Mouse (Mus musculus) spleen, postnatal 10 days (tissue): ENCODE results near the gene Mat1a.
A peak's percentile ranks its signal among the peaks of the same experiment; 100 is the strongest.

Experiments used
- DNase-seq, 2 experiments: peaks; one replicate each; pipeline ENCODE4 v3.0.0; 2021 to 2022; ENCODE audit warnings: low spot score in 2 of 2

Mat1a gene

GRCm38 (mm10) chr14:41104853-41105444 is at the start of gene Mat1a:
Mat1a (plus strand) TSS chr14:41105035.
- DNase-seq, result no peak

- DNase-seq, result peak in 1 of 2 experiments; percentile 34
Observed at GRCm38 (mm10) chr14:41065168-41065567, 39.7 kb upstream of the Mat1a start.

DNA sequence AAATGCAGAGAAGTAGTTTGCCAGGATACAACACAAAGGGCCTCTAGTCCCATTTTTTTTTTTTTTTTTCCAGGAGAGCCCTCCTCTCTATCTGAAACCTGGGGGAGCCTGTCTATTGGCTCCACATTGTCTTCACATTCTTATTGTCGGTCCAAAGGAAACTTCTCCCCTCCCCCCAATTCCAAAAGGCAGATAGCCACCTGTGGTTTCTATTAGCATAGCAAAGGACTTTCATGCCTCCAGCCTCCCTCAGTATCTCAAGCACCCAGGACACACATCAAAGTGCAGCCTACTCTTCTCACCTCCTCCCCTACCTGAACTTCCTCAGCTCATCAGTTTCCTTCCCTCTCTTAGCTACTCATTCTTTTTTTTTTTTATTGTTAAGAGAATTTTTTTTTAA is 38.4 kb upstream of the Mat1a start:
- DNase-seq, result no peak

- no peak for DNase-seq
Observed at GRCm38 (mm10) chr14:41069108-41069507, 35.7 kb upstream of the Mat1a start, which contains the start of gene Dydc2. Dydc2 (minus strand) TSS chr14:41069208.

GRCm38 (mm10) chr14:41070343-41070742 is 34.5 kb upstream of the Mat1a start:
- no peak for DNase-seq

DNA sequence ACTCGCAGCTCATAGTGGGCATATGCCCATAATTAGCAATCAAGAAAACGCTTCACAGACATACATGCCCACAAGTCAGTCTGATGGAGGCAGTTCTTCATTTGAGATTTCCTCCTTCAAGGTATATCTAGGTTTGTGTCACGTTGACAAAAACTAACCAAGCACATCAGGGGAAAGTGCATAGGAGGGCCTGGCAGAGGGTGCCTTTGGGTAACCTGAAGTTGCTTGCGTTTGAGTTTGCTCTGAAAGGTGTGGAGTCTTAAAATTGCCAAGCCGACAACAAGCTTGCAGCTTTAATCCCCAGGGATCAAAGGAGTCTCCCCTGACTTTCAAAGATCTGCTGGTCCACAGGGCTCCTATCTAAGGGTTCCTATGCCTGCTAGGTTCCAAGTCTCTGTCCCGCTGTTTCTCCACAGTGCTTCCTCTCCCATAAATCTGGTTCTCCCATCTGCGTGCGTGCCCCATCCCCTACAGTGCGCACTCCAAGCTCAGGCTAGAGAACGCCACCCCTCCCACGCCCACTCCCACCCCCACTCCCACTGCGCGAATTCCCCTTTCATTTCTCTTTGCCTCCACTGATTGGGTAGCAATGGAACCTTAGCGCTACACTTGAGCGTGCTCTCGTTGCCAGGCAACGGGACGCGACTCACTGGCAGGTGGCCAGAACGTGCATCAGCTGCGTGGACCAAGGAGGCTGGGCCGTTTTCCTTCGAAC is 32.4 kb upstream of the Mat1a start, which contains the start of gene Dydc1:
Dydc1 (plus strand) TSS at position 683 of the 715 bp plus-strand sequence.
- peak in 1 of 2 experiments; percentile 59 for DNase-seq

DNA sequence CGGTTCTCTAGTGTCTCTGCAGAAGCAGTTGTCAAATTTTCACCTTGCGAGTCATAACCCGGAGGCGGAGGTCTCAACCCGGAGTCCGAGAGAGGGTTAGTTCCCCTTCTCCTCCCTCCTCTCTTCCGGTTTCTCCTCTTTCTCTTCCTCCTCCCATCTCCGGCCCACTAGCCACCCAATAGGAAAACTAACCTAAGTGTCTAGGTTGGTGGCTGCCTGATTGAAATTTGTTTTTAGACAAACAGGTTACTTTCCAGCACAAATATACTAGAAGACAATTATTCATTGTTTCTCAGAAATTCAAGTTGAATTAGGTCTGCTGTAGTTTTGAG is 31.9 kb upstream of the Mat1a start:
- no peak for DNase-seq

- DNase-seq, result no peak
Observed at GRCm38 (mm10) chr14:41082408-41082807, 22.4 kb upstream of the Mat1a start.

- DNase-seq, result peak in 1 of 2 experiments; percentile 58
Observed at GRCm38 (mm10) chr14:41087509-41087908, 17.3 kb upstream of the Mat1a start.

GRCm38 (mm10) chr14:41090777-41091176 is 14.1 kb upstream of the Mat1a start:
- DNase-seq, result peak in 1 of 2 experiments; percentile 46

DNA sequence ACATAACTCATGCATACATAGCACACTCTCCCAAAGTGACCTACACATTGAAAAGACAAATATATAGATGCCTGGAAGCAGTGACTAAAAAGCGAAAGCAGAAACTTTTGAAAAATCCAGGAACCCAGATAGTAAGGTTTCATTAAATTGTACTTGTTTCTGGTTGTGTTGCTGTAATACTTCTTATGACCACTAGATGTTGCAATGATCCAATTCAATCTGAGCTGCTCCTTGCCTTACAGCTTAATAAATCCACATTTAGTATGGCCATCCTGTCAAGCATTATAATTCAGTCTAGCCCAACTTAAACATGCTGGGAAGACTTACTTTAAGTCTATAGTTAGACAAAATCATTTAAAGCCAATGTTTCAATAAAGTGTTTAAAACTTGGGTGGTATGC is 10.7 kb upstream of the Mat1a start:
- no peak for DNase-seq

DNA sequence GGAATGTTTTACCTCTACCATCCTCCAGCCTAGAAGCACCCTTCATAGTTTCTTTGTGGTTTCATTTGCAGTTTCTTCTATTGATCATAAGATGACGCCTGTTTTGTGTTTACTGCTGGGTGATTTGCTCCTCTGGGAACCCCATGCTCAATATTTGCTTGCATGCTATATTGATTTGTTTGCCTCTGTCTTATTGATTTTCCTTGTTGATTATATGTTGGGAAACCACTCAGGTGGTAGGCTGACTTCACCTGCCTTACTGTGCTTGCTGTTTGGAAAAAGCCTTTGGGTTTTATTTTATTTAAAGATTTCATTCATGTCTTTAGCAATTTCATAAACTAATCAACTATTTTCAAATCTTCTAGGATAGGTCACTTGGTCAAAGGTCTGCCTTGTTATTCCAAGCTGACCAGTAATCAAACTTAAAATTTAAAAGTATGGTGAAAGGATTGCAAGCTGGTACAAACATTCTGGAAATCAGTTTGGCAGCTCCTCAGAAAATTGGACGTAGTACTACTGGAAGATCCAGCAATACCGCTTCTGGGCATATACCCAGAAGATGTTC is 8.5 kb upstream of the Mat1a start:
- no peak for DNase-seq

GRCm38 (mm10) chr14:41098726-41099125 is 6.1 kb upstream of the Mat1a start:
- DNase-seq, result no peak

DNA sequence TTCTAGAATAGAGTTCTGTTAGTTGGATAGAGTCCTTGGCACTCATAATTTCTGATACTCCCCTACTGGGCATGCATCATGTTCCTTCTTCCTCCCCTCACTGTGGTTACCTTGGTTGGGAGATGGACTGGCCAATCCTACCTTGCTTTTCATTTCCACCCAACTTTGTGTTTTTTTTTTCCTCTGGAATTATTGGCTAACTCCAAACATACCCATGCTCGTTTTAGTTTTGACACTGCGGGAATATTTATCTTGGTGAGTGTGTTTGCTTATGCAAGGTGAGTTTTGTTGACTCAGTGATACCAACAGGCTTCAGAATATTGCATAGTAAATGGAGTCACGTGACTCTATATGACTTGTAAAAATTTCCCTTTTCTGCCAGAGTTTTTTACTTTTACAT is 4.1 kb upstream of the Mat1a start:
- DNase-seq, result no peak

GRCm38 (mm10) chr14:41101242-41101641 is 3.6 kb upstream of the Mat1a start:
- DNase-seq, result no peak

DNA sequence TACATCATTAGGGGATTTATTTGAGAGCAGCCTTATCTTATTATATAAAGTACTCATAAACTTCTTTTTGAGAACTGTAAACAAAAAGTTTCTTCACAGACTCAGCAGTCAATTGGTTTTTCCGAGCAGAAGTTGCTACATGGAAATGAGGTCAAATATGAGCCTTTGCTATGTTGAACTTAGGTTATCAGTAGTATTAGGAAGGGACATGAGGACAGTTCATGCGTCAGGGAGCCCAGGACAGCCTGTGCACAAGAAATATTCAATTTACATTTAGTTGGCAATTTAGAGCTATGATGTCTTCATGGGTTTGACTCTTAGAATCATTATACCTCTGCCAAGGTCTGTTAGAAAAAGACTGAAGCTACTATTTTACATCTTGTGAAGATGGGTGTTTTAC is 2.6 kb upstream of the Mat1a start:
- no peak for DNase-seq

DNA sequence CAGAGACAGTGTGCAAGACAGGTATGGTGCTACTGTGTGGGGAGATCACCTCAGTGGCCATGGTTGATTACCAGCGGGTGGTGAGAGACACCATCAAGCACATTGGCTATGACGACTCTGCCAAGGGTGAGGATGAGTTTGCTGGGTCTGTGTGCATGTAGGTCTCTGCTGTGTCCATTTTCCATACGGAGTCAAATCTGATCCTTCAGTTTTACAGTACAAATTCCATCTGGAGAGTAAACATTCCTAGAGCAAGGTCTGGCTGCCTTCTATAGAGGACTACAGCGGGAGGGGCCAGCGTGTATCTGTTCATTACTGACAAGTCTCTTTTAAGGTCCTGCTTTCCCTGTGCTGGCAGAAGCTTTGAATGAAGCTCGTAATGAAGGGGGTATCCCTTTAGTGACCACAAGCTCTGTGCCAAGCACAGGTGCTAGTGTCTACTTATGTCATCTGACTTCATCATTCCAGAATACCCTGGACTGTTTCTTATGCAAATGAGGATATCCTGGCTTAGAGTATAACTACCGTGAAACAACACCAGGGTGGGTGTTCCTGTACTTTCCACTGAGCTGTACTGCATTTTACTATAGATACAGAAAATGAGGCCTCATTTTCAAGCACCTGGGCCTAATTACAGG is 6.3 kb downstream of the Mat1a start:
- DNase-seq, result no peak

- DNase-seq, result no peak
Observed at GRCm38 (mm10) chr14:41112944-41113343, 8.1 kb downstream of the Mat1a start.

DNA sequence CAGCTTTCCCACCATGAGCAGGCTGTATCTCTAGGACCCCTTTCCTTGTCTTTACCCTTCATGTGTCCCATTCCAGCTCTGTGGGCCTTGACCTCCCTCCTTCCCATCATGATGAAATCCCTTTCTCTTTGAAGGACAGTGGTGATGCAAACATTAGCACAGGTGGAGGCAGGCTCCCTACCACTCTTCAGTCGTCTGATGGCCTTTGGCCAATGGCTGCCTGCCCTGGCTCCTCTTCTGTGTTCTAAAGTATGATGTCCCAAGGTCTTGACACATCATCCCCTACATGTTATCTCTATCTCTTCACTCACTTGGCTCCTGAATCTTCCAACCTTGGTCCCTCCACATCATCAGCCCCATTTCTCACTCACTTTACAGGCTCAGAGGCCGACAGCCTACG is 11.4 kb downstream of the Mat1a start:
- DNase-seq, result no peak

DNA sequence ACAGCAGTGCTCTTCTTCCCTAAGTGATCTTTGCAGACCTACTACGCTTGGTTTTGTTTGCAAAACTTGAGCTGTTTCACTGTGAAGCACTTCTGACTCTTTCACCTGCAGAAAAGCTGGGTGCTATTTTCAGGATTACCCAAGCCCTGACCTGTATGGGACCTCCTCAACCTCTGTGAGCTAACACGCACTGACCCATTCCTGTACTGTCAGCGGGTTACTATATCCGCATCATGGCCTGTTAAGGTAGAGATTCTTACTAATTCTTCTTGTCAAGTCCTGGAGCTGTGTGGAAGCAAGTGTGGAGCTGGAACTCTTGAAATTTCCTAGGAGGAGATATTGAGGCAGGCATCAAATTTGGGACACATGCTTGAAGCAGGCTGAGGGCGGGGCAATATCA is 19.8 kb downstream of the Mat1a start:
- DNase-seq, result no peak

DNA sequence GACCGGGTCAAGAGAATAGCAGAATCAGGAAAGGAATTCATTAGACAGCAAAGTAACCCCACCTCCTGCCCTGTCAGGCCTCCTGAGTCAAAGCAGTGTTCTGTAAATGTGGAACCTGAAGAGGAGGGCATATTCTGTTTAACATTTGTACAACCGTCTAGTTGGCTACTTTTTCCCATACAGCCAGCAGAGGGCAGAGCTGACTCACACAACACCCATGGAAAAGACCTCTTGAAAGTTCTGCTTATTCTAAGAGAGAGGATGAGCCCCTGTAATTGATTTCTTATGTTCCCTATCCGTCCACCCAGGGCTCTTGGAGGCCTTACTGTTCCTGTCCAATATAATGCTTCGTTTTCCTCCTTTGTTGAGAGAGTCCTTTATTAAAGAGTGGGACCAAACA is 23.2 kb downstream of the Mat1a start:
- no peak for DNase-seq

GRCm38 (mm10) chr14:41131540-41131939 is 26.7 kb downstream of the Mat1a start, which contains the start of gene Sftpa1:
Sftpa1 (plus strand) TSS chr14:41131782.
- DNase-seq, result no peak

GRCm38 (mm10) chr14:41137006-41137405 is 32.2 kb downstream of the Mat1a start:
- DNase-seq, result no peak
